Mouse (Mus musculus): ENCODE data around the gene Nos1ap.

GRCm38 (mm10) chr1:170530456-170530855 is 59.2 kb downstream of the Nos1ap start:
- TF ChIP-seq POLR2A (IDR thresholded peaks at IDR 0.05; ENCODE audit: borderline replicate concordance, extremely low read depth, insufficient read depth, insufficient read length, poor library complexity, severe bottlenecking) (no peak), CTCF (IDR thresholded peaks at IDR 0.05; ENCODE audit: borderline replicate concordance, extremely low read depth, insufficient read depth, insufficient read length) (no peak)
